Mouse (Mus musculus) cerebellum, postnatal 25 days (tissue): ENCODE measurements at regions not wholly inside any gene's neighbourhood (a gene's known extent, or its start where the extent isn't known, plus 50 kb on each side); places are given as distances from the start of the nearest gene placed in this dataset.

Source experiments
- DNase-seq, 2 experiments: peaks; one replicate each; pipeline ENCODE4 v3.0.0; 2021; ENCODE audit warnings: mixed read lengths in 2 of 2

DNA sequence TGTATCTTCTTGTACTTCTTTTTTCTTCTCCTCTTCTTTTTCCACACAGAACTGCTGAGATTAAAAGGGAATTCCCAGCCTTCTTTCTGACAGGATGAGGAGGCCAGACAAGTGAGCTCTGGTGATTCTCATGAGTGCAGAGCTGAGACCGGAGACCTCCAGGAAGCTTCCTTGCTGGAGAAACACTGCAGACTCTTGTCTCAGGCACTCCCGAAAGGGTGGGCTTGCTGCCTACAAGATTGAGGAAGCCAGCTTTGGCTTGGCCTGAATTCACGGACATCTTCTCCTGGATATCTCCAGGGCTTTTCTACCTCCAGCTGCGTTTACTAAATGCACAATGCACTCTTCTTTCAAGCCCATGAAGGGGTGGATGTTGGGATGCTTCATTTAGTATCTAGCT is 226.0 kb downstream of the Csl start:
- DNase-seq, result no peak

DNA sequence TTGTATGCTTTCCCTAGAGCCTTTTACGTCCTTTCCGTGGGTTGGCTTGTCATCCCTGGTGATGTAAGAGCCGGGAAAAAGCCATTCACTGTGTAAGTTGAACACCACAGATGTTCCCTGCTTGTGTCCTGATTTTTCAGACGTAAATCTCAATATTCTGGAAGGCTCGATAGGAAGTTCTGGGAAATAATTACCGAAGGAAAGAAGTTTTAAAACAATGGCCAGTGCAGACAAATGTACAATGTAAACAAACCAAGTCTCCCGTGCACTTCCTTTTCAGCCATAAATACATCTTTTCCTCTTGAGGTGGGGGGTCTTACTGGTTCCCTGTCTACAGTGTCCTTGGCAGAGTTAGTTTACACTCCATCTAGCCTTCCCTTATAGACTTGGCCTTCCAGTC is 225.2 kb downstream of the Csl start:
- no peak for DNase-seq

DNA sequence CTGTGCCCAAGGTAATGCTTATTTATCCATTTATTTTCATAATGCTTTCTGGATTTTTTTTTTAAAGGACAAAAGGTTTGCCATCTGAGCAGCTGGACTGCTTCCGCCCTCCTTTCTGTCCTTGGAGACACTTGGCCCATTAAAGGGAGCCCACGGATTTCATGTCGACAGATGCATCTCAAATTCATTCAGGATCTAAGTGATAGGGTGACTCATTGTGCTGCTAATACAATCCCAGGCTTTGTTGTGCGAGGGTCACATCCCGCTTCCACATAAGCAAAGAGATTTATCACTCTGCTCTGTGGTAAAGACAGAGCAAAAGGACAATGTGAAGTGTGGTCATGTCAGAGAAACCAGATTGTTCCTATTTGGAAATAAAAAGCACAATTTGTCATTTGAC is 220.8 kb downstream of the Csl start:
- DNase-seq, result no peak

DNA sequence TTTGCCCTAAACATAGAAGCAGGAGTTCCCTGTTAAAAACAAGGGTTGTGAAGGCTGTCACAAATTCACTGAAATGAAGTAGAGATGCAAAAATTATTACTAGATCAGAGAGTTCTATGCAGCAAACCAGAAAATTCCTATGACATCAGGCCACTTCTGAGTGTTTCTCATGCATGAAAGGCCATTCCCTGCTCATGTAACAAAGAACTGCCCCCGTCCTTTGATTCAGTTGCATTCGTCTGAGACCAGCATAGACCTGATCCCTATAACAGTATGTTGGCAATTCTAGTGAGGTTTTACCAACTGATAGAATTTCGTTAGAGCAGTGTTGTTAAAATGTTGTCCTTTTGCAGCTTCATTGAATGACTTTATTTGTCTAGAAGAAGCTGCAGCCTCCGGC is 207.1 kb downstream of the Csl start:
- DNase-seq, result no peak

DNA sequence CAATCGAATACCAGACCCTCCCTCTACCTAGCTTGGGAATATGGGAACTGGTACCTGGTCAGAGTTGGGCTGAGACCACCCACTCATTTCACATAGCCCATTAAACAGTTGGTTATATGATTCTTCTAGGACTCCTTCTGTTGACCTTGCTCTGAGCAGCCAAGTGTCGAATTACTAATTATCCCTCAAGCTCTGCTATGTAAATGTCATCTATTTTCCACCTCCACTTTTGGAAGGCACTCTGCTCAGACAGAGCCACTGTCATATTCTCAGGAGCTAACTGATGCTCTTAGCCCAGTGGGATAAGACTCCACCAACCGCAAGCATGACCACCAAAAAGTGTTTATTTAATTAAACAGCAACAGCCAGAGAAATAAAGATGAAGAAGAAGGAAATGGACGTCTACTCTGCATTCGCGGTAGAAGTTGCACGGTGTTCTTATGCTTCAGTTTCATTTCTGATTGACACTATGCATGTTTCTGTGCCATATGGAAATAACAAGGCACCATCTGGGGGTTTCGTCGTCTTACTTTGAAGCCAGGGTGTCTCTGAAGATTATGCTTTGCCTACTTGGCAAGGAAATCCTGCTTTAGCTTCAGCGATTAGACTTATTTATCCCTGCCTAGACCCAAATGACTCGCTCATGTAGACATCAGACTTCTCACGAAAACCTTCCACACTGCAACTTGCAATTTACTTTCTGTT is 206.5 kb downstream of the Csl start:
- peak in 1 of 2 experiments; percentile 20 for DNase-seq

DNA sequence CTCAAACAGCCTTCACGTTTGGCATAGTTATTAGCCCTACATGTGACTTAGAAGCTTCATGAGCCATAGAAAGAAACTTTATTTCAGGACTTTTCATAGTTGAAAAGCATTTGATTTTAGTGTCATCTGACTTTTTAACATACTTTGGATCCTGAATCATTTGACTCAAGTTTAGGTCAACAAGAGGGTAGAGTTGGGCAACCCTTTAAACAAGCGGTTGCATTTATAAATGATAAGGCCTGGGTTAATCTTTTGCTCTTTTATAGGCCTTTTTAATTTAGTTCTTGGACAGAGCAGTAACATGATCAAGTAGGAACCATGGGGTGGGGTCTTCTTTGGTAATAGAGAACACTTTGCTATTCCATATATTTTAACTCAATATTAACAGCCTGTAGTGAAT is 204.4 kb downstream of the Csl start:
- no peak for DNase-seq

DNA sequence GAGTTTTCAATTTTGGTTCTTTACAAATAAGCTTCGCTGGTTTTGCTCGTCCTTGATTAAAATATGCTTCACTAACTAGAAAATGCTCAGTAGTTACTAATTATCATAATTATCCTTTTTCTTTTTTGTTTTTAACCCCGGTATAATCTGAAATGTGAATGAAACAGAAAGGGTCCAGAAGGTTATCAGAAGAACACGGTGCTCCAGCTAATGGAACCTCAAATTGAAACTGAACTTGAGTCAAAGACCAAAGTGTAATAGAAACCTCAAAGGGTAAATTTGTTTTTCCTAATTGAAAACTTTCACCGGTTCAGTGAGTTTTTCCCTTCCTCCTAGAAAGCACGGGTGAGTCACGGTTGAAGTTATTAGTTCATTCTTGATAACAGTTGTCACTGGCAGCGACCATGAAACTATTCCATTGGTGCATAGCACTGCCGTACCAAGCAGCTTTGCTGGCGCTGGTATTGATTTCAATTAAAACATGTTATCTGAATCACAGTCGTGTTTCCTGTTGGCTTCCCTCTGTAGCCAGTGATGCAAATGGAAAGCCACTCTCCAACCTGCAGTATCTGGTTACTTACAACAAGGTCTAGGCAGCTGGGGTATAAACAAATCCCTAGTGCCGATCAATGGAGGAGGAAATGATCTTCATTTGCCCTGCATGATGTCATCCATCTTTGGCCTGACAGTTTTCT is 203.7 kb downstream of the Csl start:
- no peak for DNase-seq

DNA sequence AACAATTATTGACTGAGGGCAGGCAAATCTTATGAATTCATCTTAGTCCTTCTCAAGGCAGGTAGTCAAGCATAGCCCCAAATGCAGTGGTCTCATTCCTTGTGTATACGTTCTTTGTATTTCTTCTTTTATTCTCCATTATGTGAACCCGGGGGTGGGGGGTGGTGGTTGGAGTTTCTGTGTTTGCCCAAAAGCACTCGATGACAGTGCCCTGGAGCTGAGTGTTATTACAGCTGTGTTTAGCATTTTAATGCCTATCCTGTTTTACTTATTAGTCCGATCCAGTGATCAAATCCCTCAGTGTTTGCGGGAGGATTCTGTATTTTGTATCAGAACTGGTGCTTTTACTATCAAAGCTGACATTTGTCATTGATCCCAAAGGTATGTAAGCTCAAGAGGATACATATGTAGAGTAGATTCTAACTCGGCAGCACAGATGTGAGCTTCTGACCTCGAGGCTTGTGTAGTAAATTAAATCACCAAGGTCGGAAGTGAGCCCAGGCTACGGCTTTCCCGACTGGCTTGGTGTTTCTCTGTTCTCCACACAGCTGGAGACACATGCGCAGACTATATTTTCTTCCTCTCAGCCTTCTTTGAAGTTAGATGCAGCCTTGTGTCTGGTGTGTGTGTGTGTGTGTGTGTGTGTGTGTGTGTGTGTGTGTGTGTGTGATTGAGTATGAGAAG is 203.0 kb downstream of the Csl start:
- no peak for DNase-seq

DNA sequence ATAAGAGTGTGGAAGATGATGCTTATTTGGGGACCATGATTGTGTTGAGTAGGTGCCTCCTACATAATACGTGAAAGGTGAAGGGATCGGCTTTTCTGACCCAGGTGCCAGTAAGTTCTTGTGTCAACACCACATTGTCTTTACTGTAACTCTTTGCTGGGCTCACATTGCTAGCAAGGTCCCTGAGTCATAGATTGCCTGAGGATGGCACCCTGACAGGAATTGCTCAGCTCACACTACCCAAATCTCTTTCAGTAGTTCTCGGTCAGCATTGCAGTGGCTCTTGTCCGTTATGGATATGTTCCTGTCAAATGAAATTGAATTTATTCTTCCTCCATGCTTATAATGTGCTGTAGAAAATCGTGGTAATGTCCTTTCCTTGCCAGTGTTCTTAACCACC is 200.8 kb downstream of the Csl start:
- DNase-seq, result no peak

DNA sequence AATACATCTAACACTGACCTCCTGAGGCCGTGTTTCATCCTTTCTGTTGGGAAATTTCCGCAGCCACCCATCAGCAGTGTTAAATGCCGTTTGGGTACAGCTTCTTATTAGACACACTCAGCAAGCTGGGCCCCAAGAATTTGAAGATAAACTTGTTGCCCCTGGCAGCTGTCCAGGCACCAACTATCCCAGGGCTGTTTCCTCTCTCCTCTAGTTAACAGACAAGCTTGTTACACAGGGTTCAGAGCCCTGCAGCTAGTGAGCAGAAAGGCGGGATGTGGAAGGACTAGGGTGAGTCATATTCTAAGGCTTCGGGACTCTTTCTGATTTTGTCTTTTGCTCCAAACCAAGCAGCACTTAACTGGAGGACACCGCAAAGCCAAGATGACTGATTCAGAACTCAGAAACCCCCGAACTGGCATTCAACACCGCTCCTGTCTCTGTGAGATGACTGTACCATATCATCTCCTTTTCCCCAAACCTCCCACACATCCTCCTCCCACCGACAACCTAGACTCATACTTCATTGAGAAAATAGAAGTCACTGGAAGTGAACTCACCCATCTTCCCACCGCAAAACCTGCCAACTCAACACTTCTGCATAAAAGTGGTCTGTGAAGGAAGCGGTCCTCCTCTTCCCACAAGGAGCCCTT is 198.2 kb downstream of the Csl start:
- no peak for DNase-seq

DNA sequence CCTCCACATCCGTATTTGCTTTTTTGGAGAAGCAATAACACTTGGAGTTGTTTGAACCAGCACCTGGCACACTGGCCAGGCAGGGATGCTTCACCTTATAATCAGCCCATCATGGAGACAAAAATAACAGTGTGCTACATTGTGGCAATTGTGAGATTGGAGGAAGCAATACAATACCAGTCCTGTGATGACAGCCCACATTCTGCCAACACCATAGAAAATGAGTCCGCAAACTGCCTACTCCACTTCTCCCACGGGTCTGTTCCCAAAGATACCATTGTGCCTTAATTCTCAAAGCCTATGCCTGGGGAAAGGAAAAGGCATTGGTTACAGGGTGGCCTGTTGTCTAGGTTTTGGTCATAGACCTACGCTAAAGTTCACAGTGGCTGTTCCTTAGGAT is 194.9 kb downstream of the Csl start:
- no peak for DNase-seq

DNA sequence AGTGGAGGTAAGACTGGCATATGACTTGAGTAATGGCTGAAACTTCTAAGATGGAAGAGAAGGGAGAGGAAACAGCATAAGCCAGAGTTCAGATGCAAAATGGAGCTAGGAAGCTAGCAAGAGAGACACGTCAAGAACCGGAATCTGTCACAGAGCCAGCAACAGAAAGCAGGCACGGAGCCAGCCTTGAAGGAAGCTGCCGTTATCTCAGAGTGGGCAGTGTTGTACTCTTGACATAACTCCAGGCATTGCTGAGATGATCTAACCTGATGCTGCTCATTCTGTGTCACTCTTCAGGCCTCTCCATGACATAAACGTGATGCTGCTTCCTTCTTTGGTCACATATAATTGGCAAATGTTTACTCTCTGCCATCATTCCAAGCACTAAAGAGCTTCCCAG is 191.0 kb downstream of the Csl start:
- DNase-seq, result peak; percentile 33 to 53

DNA sequence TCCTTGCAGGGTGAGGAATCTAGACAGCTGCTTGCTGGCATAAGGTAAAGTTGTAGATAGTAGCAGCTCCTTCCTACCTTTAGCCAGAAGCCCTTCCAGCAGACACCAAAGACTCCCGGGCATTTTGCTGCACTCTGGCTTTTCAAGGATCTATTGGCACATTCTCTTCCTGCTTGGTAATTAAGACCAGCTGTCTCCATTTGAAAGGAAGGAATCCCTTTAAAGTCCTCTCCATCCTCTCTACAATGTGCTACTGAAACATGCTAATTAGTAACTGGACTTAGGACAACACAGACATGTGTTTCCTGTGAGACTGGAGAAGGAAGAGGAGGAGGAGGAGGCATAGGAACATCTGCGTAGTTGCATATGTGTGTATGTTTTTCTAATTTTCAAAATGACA is 189.3 kb downstream of the Csl start:
- DNase-seq, result no peak

DNA sequence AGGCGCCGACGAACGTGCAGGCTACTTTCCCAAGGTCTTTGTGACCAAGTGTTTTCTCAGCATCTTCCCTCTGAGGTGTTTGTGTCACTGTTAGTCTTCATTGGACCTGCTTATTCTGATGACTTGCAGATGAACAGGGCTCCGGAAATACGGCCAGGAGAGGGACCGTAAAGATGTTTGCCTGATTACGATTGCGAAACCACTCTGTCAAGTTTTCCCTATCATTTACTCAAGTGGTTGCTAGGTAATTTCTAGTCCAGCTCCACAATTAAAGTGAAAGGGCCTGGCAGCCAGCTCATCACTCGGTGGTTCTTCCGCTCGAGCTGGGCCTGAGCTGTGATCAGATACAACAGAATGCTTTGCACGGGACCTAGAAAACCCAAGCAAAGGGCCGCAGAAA is 185.5 kb downstream of the Csl start:
- no peak for DNase-seq

DNA sequence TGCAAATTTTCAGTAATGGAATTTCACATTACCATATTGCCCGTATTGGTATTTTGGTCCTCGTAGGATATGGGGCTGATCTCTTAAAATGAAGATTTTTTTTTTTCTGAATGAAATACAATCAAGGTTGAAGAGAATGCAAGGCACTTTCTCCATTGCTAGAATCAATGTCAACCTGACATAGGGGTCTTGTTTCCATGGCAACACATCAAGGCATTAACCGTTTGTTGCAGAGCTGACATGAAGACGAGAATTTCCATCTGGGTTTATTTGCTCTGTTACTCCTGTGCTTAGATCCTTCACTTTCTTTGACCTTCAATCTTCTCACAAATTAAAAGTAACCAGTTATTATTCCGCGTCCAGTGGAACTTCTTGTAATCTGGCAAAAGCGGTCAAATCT is 184.2 kb downstream of the Csl start:
- no peak for DNase-seq

DNA sequence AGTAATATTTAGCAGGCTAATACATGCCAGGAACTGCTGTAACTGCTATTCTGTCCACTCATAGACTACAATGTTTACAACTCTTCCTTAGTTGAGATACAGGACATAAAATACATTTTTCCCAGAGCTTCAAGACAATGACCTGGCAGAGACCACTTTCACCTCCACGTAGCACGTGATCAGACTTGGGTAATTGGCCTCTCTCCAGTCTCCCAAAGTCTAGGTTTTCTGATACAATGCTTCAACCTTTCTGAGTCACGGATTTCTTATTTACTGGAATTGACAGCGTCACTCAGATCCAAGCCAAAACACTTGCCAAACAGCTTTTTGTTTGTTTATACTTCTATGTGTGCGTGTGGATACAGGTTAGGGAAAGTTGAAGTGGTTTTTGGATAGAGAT is 183.2 kb downstream of the Csl start:
- DNase-seq, result no peak

DNA sequence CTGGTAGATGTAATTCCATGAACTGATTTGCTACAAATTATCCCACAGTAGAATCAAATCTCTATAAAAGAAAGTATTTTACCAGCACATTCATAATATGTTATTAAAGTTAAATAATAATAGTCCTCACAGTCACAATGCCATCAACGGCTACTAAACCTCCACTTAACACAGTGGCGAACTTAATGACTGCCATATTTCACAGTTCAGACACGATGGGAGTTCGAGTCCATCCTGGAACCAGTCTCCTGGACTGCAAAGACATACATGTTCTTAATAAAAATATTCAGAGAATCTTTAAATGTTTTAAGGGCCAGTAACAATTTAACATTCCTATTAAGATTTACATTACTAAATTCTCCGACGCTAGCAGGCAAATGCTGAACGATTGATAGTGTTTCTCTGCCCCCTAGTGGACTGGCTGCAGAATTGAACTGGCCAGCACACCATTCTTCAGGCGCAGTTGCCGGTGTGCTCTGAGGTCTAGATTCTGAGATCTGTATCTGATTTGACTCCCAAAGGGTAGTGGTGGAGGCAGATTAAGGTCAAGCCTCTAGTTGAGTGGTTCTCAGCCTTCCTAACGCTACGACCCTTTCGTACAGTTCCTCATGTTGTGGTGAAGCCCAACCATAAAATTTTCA is 182.3 kb downstream of the Csl start:
- peak; percentile 41 to 59 for DNase-seq

DNA sequence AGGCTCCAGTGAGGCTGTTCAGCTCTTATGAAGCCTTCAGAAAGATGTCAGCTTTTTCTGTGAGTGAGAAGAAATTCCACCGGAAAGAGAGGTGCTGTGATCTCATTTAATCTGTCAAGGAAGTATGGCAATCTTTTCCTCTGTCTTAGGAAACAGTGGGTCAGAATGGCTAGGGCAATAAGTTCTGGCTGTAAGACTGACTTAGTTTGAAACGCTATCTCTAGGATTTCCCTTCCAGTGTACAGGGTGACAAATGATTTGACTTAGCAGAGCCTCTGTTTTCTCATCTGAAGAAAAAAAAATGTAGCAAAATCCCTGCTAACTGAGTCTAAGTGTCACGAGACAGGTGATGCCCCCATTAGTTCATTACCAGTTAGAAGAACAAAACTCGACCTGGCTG is 181.1 kb downstream of the Csl start:
- DNase-seq, result no peak

DNA sequence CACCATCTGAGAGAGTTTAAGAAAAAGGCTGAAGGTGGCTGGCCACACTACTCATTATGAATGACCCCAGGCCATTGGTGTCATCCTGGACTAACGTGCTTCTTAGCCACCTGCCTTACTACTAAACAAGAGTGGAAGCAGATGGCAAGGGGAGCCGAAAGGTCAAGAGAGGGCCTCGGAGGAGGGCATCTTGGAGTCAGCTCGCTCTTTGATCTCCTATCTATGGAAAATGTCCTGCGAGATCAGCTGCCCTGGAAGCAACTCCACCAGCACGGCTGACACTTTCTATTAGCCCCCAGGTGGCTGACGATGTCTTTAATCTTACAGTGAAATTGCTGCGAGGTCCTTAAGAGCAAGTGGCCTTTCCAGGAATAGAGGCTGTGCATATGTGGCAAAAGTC is 179.3 kb downstream of the Csl start:
- DNase-seq, result no peak

DNA sequence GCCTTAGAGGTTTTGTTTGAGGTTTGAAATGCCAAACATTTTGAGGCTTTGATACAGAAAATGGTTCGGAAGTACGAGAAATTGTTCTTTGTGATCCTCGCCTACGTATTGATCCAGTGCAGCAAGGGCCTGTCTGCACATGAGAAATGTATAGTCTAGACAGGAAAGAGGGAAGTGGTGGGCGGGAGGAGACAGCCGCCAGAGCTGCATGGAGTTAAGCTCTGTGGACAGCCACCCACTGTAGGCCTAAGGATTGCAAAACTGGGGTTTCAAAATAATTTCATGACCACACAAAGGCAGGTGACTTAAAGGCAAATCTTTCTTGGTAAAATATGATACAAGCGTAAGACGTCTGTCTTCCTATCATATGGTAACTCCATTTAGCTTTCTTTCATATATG is 178.4 kb downstream of the Csl start:
- DNase-seq, result no peak

DNA sequence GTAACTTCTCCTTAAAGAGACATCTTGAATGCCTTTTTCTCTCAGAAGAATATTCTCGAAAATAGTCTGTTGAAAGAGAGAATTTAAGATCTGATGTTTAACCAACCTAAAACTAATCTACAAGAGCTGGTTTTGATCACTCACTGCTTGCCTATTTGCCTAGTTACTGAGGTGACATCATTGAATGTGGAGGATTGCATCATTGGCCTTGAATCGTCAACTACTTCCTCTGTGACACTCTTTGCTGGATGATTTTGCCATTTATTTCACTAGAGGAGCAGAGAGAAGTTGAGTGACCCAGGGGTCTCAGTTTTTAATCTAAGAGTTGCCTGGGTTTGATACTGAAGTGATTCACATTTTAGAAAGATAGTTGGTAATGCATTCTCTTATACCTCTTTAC is 174.6 kb downstream of the Csl start:
- DNase-seq, result no peak

DNA sequence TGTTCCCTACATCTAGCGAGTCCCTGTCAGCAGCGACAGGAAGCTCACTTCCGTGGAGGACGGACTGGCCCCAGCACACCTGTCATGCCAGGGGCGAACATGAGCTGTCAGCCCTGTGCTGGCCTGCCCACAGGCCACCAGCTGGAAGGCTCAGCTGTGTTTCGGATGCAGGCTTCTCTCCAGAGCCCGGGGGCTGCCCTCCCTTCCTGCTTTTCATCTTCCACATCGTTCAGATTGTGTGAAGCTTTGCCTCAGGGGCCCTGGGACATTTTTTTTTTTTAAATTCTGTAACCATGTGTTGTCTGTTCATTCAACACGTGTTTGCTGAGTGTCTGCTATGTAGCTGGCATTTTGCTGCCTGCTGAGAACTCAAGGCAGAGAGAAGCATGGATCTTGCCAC is 167.2 kb downstream of the Csl start:
- peak in 1 of 2 experiments; percentile 27 for DNase-seq

DNA sequence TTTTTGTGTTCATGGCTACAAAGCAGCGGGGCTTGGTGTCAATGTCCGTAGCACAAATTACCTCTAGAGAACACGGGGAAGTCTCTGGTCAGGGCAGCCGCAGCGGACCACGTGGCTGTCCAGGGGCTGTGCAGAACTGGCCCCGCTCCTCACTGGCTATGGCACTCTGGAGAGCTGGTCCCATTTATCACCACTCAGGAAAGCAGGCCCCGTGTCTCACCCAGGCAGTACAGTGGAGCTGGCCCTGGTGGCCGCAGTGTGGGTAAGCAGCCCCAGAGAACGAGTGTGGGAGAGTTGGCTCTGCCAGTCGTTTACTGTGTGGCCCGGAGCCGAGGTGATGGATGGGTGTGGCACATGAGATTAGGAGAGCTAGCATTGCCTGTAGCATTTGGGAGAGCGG is 163.8 kb downstream of the Csl start:
- DNase-seq, result no peak
